Mouse (Mus musculus) frontal cortex, postnatal 14 days (tissue): ENCODE results near the gene Kif6.

ENCODE experiments used
- DNase-seq, 2 experiments: peaks; one replicate each; pipeline ENCODE4 v3.0.0; 2022; ENCODE audit warnings: low spot score in 2 of 2

Gene Kif6

DNA sequence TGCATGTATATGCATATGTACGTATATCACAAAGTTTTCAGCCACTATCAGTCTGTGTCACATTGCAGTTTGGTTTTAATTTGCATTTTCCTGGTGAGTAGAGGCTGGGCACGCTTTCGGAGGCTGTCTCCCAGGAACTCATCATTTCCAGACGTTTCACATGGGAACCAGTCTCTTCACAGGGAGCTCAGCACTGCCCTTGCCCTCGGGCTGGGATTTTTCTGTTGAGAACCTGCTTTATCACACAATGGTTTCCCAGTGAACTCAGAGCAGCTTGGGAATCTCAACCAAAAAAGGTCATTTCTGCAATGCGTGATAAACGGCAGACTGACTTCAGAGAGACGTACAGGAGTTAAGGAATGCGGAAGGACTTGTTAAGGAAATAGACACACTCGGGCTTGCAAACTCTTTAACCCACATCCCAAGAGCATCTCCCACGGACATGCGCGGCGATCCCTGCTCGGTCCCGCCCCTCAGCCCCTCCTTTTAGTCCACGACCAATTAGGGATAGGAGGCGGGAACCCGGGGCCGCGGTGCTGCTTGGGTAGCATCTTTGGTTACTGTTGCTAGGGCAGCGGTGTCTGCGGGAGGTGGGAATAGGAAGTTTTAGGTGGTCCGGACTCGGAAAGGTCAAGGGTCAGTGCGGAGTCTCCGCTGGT is at the start of gene Kif6:
Gene Kif6, plus strand, starts transcription at position 560 of the 659 bp plus-strand sequence.
- peak; percentile 76 to 82 for DNase-seq

DNA sequence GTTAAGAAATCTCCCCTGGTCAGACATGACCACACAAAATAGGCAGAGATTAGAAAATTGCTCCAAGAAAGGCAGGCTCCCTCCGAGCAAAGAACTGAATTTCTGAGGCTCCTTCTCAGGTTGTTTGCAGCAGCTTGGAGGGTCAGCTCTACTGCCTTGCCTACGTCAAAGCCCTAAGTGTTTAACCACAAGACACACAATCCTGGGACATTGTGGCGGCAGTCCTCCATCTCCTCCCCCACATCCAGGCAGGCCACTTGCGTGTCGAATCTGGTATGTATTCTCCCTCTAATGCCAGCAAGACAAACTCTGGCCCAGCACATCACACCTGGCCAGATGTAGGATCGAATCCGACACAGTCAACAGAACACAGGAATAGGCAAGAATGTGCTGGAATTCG is 46.2 kb upstream of the Kif6 start:
- no peak for DNase-seq

DNA sequence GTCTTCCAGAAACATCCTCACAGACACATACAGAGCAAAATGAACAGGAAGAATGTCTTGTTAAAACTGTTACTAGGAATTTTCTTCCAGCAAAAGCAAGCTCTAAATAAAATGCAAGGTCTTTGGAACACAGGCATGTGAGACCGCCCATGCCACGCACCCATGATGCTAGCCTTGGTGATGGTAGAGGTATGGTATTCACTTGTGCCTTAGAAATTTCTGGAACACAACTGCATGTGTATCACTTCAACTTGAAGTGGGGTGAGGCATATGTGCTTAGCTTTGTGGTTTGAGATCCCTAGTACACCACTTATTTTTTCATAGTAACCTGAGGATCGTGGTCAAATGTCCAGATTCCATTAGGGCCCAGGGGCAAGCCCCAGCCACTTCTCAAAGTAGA is 37.6 kb upstream of the Kif6 start:
- no peak for DNase-seq

DNA sequence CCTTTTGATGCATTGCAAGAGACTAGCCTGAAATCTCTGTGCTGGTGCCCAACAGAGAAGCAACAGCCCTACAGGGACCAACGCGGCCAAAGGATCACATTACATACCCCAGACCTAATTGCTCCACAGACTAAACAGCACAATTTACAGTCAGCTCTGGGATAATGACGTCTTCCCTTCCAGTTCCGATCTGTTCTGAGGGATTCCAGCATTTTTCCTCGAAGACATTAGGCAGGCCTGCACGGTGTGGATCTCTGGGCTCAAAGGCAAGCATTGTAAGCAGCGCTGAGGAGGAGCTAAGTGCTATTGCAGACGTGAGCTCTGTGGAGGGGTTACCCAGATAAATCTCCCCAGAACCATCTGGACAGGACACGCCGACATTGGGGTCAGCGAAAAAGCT is 32.5 kb upstream of the Kif6 start:
- DNase-seq = no peak

DNA sequence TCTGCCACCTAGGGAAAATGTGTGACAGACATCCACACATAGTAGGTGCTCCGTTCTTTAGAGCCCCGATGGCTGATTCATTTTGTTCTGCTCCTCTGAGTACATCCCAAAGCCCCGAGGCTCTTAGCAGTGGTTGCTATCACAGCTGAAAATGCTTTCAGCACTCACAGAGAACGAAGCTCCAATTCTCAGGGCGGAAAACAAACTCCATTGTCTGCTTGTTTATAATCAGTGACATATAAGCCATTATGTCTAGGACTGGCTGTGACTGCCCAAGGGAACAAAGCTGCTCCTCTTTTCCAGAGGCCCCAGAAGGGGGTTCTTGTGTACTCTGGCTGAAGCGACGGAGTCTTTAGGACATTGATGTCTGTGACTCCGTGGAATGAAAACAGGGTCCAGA is 24.9 kb upstream of the Kif6 start:
- DNase-seq = no peak

DNA sequence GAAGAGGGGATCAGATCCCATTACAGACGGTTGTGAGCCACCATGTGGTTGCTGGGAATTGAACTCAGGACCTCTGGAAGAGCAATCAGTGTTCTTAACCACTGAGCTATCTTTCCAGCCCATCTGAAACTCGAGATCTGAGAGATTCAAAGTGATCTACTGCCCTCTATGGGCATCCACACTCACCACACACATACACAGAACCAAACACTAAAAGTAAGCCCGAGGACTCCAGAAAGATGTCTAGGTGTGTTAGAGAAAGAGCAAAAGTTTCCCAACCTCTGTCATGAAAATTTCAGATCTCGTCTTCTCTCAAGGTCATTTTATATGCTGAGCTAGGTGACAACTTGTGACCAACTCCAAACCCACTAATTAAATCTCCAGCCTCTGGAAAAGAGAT is 9.5 kb upstream of the Kif6 start:
- DNase-seq = no peak

DNA sequence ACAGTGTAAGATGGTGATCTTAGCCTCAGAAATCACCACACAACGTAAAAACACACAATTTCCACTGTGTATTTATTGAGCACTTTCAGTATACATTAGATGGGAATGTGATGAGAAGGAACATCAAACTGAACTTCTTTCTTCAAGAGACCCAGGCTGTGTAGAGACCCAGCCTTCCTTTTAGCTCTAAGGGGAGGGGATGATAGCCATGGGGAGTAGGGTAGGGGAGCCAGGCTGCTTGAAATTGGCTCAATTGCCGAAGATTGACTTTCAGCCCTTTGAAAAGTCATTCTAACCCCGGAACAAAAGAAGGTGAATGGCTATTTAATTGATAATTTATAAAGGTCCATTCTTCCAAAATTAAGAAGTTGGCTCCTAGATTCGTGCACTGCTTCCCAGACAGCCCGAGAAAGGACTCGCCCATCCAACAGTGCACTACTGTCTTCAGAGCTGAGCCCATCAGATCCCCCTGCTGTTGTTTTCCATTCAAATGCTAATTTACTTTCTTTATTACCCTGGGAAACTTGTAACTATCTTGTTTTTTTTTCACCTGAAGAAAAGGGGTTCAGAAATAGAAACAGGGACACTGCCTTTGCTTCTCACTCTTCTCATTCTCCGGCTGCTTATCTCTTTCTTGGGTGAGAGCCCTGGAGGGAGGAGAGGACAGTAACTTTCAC is 7.4 kb upstream of the Kif6 start:
- DNase-seq = no peak

DNA sequence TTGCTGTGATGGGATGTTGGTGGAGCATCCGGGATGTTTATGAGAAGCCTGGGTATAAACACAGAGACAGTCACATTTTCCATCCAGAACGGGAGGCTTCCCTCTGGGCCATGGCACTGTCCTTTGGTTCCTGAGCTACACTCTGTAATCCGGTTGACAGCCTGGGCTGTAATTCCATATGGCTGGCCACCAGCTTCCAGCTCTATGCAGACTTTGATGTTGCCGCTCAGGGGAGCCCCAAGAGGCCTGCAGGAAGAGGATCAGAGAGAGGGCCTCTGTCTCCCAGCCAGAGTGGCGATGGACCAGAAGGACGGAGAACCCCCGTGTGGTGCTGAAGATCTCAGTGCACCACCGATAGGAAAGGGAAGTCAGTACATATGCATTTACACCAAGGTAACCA is 4.6 kb upstream of the Kif6 start:
- no peak for DNase-seq

DNA sequence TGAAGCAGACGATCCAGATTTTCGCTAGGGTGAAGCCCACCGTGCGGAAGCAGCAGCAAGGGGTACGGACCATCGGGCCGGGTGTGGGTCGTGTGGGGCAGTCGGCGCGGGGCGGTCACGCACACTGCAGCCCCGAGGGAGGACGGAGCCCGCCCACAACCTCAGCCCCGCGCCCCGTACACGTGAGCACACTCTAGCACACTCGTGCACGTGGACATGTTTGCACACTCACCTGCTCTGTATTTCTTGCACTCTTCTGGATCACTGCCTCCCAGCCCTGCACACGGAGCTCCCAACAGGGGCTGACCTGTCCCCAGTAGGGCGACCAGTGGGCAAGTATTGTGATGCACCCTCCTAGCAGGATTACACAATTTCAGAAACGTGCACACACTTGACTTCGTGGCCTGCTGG is 310 bp downstream of the Kif6 start:
- DNase-seq = no peak

DNA sequence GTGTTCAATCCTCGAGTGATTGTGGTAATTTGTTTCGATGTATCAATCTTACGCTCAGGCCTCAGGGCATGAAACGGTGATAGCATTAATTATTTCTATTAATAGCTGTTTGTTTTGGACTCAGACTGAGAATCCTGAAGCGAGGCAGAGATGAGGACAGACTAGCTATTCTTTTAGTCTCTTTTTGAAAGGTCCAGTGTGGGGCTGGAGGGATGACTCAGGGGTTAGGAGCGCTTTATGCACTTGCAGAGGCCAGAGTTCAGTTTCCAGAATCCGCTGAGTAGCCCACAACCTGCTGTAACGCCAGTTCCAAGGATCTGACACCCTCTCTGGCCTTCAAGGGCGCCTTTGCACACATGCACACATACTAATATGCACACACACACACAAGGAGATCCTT is 9.6 kb downstream of the Kif6 start:
- no peak for DNase-seq

DNA sequence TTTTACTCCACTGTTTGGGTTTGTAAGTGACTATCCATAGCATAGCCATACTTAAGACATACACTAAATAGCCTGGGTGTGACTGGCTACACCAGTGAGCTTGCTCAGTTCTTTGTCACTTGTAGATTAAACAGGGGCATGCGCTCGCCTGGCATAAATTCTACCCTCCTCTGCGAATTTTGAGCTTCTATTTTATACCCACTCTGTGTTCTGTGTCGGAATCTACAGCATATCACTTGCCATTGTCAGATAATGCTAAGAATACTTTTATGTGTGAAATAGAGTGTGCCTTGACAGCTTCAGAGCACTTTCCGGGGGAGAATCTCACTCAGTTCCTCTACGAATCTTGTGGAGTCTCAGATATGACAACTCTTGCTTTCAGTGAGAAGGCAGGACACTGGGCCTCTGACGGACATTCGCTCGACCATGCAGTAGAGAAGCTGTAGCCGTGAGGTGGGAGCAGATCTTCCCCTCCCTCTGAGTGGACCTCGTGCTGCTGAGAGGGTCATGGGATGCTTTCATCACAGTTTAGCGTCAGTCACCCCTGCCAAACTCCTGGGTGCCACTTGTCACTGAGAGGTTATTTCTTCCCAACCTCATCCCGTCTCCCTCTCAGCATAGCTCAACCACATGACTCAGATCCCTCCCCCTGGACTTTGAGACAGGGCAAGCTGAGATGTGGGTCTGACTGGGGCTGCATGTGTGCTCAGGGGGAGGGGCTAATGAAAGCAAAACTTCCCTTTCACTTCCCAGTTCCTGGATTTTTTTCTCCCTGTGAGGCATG is 12.3 kb downstream of the Kif6 start:
- DNase-seq = peak; percentile 12 to 15

DNA sequence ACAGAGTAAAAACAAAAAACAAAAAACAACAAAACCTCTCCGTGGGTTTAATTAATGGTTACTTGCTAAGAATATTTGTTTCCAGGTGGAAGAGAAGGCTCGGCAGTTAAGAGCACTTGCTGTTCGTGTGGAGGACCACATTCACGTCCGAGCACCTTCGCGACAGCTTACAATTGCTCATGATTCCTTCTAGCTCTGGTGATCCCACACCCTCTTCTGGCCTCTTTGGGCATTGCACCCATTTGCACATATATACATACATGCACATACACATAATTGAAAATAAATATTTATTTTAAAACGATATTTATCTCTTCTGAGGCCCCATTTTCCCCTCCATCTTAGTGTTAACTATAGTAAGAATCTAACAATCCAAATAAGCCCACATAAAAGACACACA is 13.9 kb downstream of the Kif6 start:
- no peak for DNase-seq

DNA sequence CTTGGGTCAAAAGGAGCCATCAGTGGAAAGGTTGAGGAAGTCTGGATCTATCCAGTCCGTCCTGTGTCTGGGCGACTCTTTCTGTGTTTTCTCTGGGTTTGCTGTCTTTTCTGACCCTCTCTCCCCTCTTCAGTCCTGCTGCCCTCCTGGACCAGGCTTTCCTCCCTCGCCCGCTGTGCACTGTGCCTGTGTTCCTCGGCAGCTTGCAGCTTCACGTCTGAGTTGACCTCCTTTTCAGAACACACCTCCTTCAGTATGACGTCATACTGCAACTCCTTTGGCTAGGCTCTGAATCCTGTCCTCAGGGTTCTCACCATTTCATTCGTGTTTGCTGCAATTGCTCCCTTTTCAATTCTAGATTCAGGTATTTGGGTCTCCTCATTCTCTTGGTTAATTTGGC is 18.1 kb downstream of the Kif6 start:
- no peak for DNase-seq

DNA sequence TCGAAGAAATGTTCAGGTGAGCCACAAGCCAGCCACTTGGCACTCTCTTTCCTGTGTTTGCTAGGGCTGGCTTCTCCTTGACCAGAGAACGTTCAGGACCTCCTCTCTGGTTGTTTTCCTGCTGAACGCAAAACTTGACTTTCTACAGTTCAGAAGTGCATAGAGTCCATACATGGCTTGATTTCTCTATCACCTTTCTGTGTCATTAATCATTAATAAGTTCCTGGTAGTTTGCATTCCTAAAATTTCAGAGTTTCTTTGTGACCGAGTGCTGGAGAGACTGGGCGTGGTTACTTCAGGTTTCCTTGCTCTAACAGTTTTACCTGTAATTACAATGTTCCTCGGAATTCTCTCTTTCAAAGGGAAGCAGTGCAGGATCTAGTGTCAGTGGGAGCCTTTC is 27.0 kb downstream of the Kif6 start:
- DNase-seq = no peak

DNA sequence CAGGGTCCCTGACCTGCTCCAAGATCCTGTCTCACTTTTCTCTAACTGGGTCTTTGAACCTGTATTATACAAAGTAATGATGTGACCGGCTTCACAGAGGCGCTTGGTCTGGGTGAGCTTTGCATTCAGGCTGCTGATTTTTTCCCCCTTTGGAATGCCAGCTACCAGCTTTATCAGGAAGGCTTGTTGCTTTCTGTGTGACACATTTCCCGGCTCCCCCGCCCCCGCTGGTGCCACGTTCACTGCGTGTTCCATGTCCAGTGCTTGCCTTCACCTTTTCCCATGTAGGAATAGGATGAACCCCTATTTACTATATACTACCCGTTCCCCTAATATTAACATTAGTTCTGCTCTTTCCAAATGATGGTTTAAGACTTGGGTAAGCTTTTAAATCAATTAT is 27.4 kb downstream of the Kif6 start:
- no peak for DNase-seq

DNA sequence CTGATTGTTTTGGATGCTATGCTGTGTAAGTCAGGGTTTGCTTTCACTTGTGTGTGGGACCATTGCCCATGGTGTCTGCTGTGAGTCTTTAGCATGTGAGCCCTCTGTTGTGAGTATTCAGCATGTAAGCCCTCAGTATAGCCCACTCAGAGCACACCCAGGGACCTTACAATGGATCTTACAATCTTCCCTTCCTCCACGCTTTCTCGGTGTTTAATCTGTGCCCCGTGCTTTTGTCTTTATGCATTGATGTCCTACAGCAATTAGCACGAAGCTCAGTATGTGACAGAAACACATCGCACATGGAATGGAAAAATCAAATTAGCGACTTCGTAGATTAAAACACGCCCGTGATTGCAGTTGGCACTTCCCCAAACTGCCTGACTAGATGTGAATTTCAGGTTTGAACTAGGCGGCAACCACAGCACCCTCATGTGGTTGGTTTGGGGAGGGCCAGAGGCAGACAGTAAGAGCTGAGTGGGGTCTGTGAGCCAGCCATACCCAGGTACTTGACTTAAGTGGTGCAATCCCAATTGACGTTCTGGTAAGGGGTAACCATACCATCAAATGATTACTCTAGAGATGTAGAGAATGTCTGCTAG is 28.1 kb downstream of the Kif6 start:
- DNase-seq = peak in 1 of 2 experiments; percentile 24

DNA sequence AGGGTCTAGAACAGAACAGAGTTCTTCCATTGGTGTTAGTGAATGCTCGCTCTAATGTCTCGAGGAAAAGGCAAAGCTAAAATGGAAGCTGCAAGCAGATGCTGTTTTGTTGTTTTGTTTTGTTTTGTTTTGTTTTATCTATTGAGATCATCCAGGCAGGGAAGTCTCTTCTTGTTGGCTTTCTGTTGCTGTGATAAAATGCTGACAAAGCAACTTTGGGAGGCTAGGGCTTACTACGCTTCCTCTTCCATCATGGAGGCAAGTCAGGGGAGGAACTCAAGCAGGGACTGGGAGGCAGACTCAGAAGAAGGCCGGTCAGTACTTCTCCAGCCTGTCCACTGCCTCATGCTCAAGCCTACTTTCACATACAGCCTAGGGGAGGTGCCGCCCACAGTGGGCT is 31.3 kb downstream of the Kif6 start:
- DNase-seq = no peak

DNA sequence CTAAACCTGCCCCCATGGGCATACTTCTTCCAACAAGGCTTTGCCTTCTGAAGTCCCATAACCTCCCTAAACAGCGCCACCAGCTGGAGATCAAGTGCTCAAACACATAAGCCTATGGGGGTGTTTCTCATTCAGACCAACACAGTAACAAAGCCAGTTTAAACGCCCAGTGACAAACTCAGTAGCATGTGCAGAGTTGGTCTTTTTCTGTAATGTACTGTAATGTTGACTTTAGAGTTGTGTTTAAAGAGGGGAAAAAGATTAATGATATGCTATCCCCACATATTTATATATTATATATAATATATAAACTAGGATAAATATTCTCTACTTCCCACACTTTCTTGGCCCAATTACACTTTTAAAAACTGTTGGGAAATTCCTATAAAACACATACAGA is 34.0 kb downstream of the Kif6 start:
- DNase-seq = no peak

DNA sequence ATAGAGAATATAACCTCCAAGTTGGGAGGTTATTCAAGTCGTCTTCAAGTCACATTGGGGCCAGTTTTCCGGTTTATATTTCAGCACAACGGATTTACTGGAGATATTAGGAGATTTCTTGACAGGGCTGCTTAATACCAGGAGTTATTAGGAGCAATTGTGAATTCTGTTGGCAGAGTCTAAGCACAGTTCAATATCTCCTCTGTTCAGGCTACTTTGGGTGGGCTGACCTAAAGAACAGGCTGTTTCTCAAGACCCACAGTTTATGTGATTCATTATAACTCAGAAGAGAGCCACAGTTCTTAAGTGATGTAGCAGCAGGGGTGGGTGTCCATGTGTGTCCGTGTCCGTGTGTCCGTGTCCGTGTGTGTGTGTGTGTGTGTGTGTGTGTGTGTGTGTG is 34.5 kb downstream of the Kif6 start:
- DNase-seq = no peak

DNA sequence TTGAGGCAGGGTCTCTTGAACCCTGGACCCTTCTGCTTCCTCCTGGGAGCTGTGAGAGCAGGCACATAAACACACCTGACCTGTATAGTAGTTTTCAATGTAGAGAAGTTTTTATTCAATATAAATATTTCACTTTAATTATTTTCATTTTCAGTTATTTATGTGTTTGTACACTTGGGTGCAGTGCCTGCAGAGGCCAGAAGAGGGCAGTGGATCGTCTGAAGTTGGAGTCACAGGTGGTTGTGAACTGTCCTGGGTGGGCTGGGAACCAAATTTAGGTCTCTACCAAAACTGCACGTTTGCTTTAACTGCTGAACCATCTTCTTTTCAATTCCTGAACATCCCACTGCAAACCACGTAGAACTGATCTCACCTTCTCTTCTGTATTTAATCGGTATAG is 35.4 kb downstream of the Kif6 start:
- DNase-seq = no peak

DNA sequence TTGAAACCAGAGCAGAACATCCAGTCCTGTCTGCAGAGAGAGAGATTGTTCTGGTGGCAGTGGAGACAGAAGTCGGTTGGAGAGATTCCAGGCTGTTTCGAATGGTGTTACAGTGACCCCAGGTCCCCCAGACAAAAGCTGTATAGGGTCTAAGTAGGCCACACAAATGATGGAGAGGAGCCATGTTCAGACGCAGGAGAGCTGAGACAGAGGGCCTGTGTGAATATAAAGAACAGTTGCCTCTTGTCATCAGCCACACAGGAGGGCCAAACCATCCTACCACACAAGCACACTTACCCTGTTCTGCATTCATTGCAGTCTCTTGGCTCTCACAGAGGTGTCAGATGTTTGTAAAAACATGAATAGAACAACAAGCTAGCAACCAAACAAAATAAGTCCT is 37.4 kb downstream of the Kif6 start:
- DNase-seq = no peak

DNA sequence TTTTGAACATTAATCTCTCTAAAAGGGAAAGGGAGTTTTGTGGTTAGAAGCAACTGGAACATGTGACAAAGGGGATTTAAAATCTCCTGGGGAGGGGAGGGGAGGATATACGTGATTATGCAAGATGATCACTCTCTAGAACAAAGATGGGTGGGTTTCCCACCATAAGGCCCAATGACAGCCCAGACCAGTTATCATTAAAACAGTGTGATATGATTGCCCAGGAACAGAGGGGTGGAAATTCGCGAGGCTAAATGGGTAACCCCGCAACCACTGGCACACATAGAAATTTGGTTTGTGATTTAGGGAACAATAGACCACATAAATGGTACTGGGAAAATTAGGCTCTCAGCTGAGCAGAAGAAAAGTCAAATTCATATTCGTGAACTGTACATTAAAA is 37.9 kb downstream of the Kif6 start:
- no peak for DNase-seq

DNA sequence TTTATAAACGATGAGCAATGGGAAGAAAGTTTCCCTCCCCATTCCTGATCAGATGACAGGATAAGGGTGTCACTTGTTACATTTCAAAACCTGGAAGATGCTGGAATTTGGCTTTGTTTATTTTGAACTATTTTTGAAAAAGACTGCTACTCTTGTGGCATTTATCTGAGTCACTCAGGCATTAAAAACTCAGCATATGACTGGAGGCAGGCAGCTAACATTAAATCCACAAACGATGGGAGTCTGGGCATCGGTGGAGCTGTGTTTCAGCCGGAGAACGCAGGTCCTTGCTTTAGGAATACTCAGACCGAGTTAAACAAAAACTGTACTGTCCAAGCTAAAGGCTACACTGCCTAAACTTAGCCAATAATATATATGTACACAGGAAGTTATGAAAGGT is 46.7 kb downstream of the Kif6 start:
- DNase-seq = no peak
